Mouse (Mus musculus) spleen, adult 2 months (tissue): ENCODE data around the gene Rps6ka4. TPM values are rescaled to one million over a fixed set of nuclear protein-coding genes. Genes with fewer than 3 reads are reported as not detected.

Source experiments
- DNase-seq, 2 experiments: peaks; one replicate each; pipeline versions ENCODE4 v3.0.0 to v3.0.0-alpha.2; 2012 to 2021; ENCODE audit warnings: low spot score in 2 of 2, low read depth in 1 of 2
- H3K27ac ChIP-seq: fragments of 200-500 bp; 2 replicates; pipeline ENCODE4 v1.5.1; 2012; ENCODE audit warnings: low read length, inconsistent platforms; ENCODE audit not compliant: insufficient read depth
- H3K27me3 ChIP-seq: fragments of 200-500 bp; 2 replicates; pipeline ENCODE4 v1.6.1; 2012; ENCODE audit warnings: mild to moderate bottlenecking, moderate library complexity, low read length, inconsistent platforms; ENCODE audit not compliant: control insufficient read depth, insufficient read depth
- H3K36me3 ChIP-seq: fragments of 200-500 bp; 2 replicates; pipeline ENCODE4 v1.6.1; 2012; ENCODE audit warnings: mild to moderate bottlenecking, low read length, inconsistent platforms; ENCODE audit not compliant: control insufficient read depth, insufficient read depth
- H3K4me1 ChIP-seq: fragments of 200-500 bp; 2 replicates; pipeline ENCODE4 v1.6.1; 2011; ENCODE audit warnings: inconsistent platforms; ENCODE audit not compliant: control insufficient read depth, insufficient read depth, insufficient read length
- H3K4me3 ChIP-seq: fragments of 200-500 bp; 2 replicates; pipeline ENCODE4 v1.5.1; 2011; ENCODE audit warnings: mild to moderate bottlenecking, inconsistent platforms; ENCODE audit not compliant: insufficient read depth, insufficient read length; ENCODE audit errors: extremely low read depth
- CTCF ChIP-seq: fragments of 200-500 bp; IDR thresholded peaks from 2 replicates; pipeline ENCODE4 v1.5.1; 2011; ENCODE audit warnings: mild to moderate bottlenecking, inconsistent platforms; ENCODE audit not compliant: insufficient read depth, insufficient read length, insufficient replicate concordance; ENCODE audit errors: extremely low read depth
- POLR2A ChIP-seq: fragments of 200-500 bp; IDR thresholded peaks from 2 replicates; pipeline ENCODE4 v1.6.1; 2011; ENCODE audit warnings: low read depth, low read length, inconsistent platforms
- WGBS: fragments of 180-500 bp; shearing (Covaris S2); methylation state at CpG from one replicate; pipeline ENCODE4 v1.1.7; 2018; 5-methylcytosine and 5-hydroxymethylcytosine counted together
- polyA plus RNA-seq: library from polyadenylated mRNA; depleted of rRNA; stranded (reverse); fragments of >200 nt; gene quantifications from 2 replicates; pipeline ENCODE4 v1.2.3, GENCODE M21; 2012

Rps6ka4 gene
- polyA plus RNA-seq, 1 experiment: 26.7 TPM

GRCm38 (mm10) chr19:6841292-6841597 is 809 bp upstream of the Rps6ka4 start:
- peaks cover 16% of the 10 kb centered on the region for H3K4me1 ChIP-seq
- TF ChIP-seq POLR2A (no peak), CTCF (no peak)
- no peak for DNase-seq
- no peak overlapping the region for H3K27ac ChIP-seq
- no peak overlapping the region for H3K4me3 ChIP-seq
- H3K27me3 ChIP-seq: no peaks in the 10 kb centered on the region
- peaks cover 13% of the 10 kb centered on the region for H3K36me3 ChIP-seq
- 7% methylated on average over 3 of the region's 3 CpGs for WGBS

- TF ChIP-seq POLR2A: no peak
- TF ChIP-seq CTCF: no peak
- DNase-seq: no peak
- Histone ChIP-seq H3K27ac (peak overlapping the region; percentile 30; the same call in 1 of the 2 replicates), H3K4me3 (peak overlapping the region; percentile 96), H3K4me1 (peaks cover 16% of the 10 kb centered on the region), H3K27me3 (no peaks in the 10 kb centered on the region), H3K36me3 (peaks cover 19% of the 10 kb centered on the region)
- WGBS: 17% methylated on average over 46 of the region's 46 CpGs
These were observed 591 bp downstream of the Rps6ka4 start for GRCm38 (mm10) chr19:6839615-6840474.

GRCm38 (mm10) chr19:6832363-6832762 is 8.1 kb downstream of the Rps6ka4 start:
- Histone ChIP-seq H3K27ac (no peak overlapping the region), H3K36me3 (peaks cover 54% of the 10 kb centered on the region), H3K27me3 (no peaks in the 10 kb centered on the region), H3K4me1 (no peaks in the 10 kb centered on the region), H3K4me3 (no peak overlapping the region)
- no peak for DNase-seq
- no peak for TF ChIP-seq POLR2A
- no peak for TF ChIP-seq CTCF
- 80% methylated on average over 8 of the region's 8 CpGs for WGBS

- WGBS: 94% methylated on average over 17 of the region's 17 CpGs
- Histone ChIP-seq H3K36me3 (peaks cover 45% of the 10 kb centered on the region), H3K4me3 (no peak overlapping the region), H3K4me1 (no peaks in the 10 kb centered on the region), H3K27me3 (no peaks in the 10 kb centered on the region), H3K27ac (no peak overlapping the region)
- TF ChIP-seq POLR2A: no peak
- no peak for TF ChIP-seq CTCF
- DNase-seq: no peak
These were observed 9.1 kb downstream of the Rps6ka4 start for GRCm38 (mm10) chr19:6831331-6831730.

GRCm38 (mm10) chr19:6830556-6831316 is 9.7 kb downstream of the Rps6ka4 start:
- TF ChIP-seq POLR2A (no peak), CTCF (no peak)
- 93% methylated on average over 38 of the region's 38 CpGs for WGBS
- Histone ChIP-seq H3K4me1 (no peaks in the 10 kb centered on the region), H3K27ac (no peak overlapping the region), H3K36me3 (peaks cover 44% of the 10 kb centered on the region), H3K4me3 (no peak overlapping the region), H3K27me3 (no peaks in the 10 kb centered on the region)
- no peak for DNase-seq

GRCm38 (mm10) chr19:6829870-6830555 is 10.4 kb downstream of the Rps6ka4 start:
- DNase-seq: no peak
- no peak overlapping the region for H3K27ac ChIP-seq
- TF ChIP-seq CTCF (no peak), POLR2A (no peak)
- H3K27me3 ChIP-seq: no peaks in the 10 kb centered on the region
- WGBS: 83% methylated on average over 48 of the region's 48 CpGs
- peaks cover 39% of the 10 kb centered on the region for H3K36me3 ChIP-seq
- H3K4me3 ChIP-seq: no peak overlapping the region
- H3K4me1 ChIP-seq: no peaks in the 10 kb centered on the region

- Histone ChIP-seq H3K36me3 (peaks cover 34% of the 10 kb centered on the region), H3K4me3 (no peak overlapping the region), H3K27ac (no peak overlapping the region), H3K27me3 (no peaks in the 10 kb centered on the region), H3K4me1 (no peaks in the 10 kb centered on the region)
- 60% methylated on average over 3 of the region's 3 CpGs for WGBS
- TF ChIP-seq POLR2A (no peak), CTCF (no peak)
- DNase-seq: no peak
These were observed 11.4 kb downstream of the Rps6ka4 start for GRCm38 (mm10) chr19:6829069-6829468.
